Mouse (Mus musculus): Measurements from ENCODE around the gene Sergef.

Gene Sergef

GRCm38 (mm10) chr7:46492134-46492678 lies 147.4 kb downstream of the Sergef start:
- no peak for DNase-seq

DNA sequence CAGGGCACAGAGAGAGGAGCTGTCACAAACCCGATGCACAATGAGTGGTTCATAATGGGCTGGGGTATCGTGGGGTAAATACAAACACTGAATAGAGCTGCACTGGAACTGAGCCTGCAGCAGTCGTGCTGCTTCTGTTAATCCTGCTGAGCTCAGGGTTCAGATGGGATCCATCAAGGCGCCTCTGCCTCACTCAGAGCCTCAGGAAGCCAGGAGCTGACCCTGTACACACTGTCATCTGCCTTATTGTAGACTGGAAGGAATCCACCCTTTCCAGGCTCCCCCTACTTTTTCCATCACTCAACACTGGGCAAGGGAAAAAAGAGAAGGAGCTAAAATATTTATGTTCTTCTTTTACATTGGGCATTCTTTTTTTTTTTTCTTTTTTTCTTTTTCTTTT lies 152.3 kb downstream of the Sergef start:
- DNase-seq, result no peak

DNA sequence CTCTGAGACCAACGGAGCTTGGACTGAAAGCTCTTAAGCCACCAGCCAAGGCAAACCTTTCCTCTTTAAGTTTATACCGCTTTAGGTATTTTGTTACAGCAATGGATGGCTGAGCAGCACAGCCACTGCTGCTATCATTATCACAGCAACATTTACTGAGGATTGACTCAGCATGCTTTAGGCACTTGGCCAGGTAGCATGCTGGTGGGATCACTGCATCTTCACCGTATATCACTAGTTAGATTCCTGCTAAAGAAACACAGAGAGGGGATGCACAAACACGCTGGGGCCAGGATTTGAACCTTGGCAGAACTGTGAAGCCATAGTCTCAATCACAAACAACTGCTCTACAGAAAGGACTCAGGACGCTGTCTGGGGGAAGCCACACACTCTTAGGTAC lies 152.8 kb downstream of the Sergef start:
- no peak for DNase-seq

DNA sequence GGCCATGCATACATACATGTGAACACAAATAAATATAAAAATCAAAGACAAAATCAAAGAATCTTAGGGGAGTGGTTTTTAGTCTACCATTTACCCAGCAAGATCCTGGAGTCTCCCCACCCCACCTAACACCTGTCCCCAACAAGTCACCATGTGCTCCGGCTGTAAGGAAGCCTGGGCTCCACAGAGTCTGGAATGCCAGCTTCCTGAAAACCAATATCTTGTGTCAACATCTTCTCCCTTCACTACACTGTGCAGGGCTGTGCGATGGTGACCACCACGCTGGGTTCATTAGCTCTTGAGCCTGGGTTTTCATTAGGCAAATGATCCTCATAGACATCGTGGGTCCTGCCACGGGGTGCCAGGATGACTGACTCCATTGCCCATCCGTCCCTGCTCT lies 155.4 kb downstream of the Sergef start:
- DNase-seq, result no peak

DNA sequence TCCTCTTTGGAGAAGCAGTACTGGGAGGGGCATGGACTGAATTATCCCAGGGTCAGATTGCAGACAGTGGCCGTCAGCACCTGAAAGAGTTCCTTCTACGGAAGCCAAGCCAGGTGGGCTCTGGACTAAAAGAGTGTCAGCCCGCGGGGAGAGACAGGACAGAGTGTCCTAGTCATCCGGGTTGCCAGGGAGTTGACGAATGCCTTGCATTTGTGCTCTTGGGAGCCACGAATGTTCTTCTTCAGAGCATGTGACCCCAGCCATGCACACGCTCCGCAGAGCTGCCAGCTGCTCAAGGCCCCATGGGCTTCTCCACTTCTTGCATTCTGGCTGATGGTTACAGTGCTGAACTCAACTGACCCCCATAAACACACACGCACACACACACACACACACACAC lies 156.6 kb downstream of the Sergef start:
- DNase-seq, result no peak

GRCm38 (mm10) chr7:46482099-46482531 lies 157.5 kb downstream of the Sergef start:
- no peak for DNase-seq

GRCm38 (mm10) chr7:46479793-46480192 lies 159.8 kb downstream of the Sergef start:
- peak; percentile 18 for DNase-seq

DNA sequence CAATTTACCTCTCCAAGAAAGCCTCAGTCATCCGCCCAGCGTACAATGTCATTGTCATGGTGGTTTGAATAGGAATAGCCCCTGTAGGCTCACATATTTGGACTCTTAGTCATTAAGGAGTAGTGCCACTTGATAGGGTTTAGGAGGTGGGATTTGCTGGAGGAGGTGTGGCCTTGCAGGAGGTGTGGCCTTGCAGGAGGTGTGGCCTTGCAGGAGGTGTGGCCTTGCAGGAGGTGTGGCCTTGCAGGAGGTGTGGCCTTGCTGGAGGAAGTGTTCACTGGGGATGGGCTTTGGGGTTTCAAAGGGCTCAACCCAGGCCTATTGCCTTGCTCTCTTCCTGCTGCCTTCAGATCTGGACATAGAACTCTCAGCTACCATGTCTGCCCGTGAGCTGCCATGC lies 162.2 kb downstream of the Sergef start:
- DNase-seq, result no peak

DNA sequence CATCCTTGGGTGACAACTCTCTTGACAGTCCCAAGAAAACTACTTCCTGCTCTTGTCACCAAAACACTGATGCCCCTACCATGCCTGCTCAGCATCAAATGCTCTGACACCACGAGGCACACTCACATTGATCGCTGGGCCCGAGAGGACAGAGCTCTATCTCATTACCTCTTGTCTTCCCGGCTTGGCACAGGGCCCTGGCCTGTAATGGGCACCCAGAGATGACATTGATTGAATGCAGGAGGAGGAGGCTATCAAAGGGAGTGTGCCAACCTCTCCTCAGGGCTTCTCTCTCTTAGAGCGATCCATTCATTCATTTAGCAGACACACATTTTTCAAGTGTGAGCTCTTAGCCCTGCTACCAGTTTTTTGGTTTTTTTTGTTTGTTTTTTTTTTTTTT lies 164.1 kb downstream of the Sergef start:
- no peak for DNase-seq

DNA sequence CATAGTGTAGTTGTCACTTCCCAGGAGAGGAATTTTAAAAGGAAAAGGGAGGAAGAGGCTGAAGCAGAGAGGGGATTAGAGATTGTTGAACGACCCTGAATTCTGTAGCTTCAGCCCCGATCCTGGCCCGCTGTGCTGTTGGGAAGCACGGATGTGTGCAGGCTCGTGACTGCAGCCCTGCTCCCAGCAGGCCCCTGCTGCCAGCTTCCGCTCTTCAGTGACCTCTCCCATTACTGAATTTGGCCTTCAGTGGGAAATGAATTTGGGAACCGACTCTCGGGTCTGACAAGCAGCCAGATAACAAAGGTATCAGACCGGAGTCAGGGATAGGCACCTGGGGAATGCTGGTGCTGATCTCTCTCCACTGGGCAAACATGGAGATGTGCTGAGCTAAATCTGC lies 166.5 kb downstream of the Sergef start:
- no peak for DNase-seq

GRCm38 (mm10) chr7:46471054-46471737 lies 168.4 kb downstream of the Sergef start:
- DNase-seq, result no peak

- no peak for DNase-seq
Measured at GRCm38 (mm10) chr7:46469542-46469941, 170.1 kb downstream of the Sergef start.

- DNase-seq, result peak; percentile 24
Measured at GRCm38 (mm10) chr7:46466422-46466981, 173.1 kb downstream of the Sergef start.

DNA sequence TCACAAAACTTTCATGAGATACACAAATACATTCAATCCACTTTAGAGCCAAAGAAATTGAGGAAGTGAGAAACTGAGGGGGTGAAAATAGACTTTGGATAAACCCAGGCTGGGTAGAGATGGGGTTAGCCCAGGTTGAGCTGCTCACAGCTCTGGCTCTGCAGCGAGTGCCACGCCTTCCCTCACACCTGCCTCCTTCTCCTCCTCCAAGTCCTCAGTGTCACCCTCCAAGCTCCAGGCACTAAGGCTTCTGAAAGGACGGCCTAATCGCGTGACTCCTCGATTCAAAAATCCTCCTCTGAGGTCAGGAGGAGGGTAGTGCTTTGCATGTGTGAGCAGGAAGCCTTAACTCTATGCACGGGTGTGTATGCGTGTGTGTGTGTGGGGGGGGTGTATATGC lies 176.5 kb downstream of the Sergef start:
- no peak for DNase-seq

DNA sequence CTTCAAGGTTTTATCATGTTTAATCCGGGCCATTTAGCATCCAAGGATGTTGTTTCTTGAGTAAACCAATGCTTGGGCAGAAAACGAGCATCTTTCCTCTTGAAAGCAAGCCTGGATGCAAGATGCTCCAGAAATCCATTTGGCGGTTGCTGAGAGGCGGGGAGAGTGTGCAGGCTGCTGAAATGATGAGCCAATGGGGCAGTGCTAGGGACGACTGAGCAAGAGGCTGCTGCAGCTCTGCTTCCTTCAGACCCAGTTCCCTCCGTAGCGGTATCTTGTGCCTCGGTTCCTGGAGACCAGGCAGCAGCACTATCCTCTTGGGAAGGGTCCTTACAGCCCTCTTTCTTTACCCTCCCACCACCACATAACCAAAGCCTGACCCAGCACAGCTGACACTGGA lies 177.3 kb downstream of the Sergef start:
- DNase-seq, result no peak

- DNase-seq, result no peak
Measured at GRCm38 (mm10) chr7:46459605-46460245, 179.9 kb downstream of the Sergef start.

GRCm38 (mm10) chr7:46459200-46459599 lies 180.4 kb downstream of the Sergef start:
- no peak for DNase-seq

DNA sequence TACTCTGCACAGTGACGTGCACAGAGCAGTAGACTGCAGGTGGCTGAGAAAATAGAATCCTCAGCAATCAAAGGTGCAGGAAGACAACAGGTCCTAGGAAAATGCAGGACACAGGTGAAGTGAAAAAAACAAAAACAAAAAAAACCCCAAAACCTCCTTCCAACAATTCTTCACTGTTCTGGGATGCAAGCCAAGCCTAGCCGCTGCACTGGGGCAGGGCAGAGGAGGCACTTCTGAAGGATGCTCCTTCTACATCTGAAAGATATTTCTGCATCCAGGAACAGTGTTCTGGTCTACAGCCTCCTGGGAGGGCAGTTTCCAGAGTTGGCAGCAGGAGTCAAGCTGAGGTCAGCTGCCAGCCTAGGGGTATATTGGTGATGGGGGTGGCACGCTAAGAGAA lies 181.7 kb downstream of the Sergef start:
- no peak for DNase-seq

GRCm38 (mm10) chr7:46453930-46454679 lies 185.5 kb downstream of the Sergef start:
- peak; percentile 28 for DNase-seq

- no peak for DNase-seq
Measured at GRCm38 (mm10) chr7:46448922-46449645, 190.5 kb downstream of the Sergef start.

- DNase-seq, result no peak
Measured at GRCm38 (mm10) chr7:46447473-46448165, 192.0 kb downstream of the Sergef start.

- DNase-seq, result no peak
Measured at GRCm38 (mm10) chr7:46445896-46446295, 193.7 kb downstream of the Sergef start.

Data from layer of hippocampus, adult 9-11 months (tissue).